Mouse (Mus musculus) cerebellum, adult 2 months (tissue): Measurements from ENCODE around the gene Dpp6.

ENCODE experiments used
- CTCF ChIP-seq: fragments of 200-500 bp; IDR thresholded peaks from 2 replicates; pipeline ENCODE4 v1.5.1; 2011; ENCODE audit warnings: low read depth, mild to moderate bottlenecking, control low read depth, low read length, moderate library complexity, borderline replicate concordance; ENCODE audit not compliant: insufficient read depth
- POLR2A ChIP-seq: fragments of 200-500 bp; IDR thresholded peaks from 2 replicates; pipeline ENCODE4 v1.6.1; 2011; ENCODE audit warnings: low read length, control low read depth, borderline replicate concordance; ENCODE audit not compliant: insufficient read depth

GRCm38 (mm10) chr5:27018314-27018956 lies 201.4 kb downstream of the Dpp6 start:
- TF ChIP-seq CTCF, result no peak
- TF ChIP-seq POLR2A, result no peak
